Mouse (Mus musculus): ENCODE measurements at regions not wholly inside any gene's neighbourhood (a gene's known extent, or its start where the extent isn't known, plus 50 kb on each side); places are given as distances from the start of the nearest gene placed in this dataset.
A peak's percentile ranks its signal among the peaks of the same experiment; 100 is the strongest.

- peak; percentile 28 for DNase-seq (ENCODE audit: low spot score)
- TF ChIP-seq CTCF (IDR thresholded peaks at IDR 0.05), result no peak
- no peak for TF ChIP-seq EP300 (IDR thresholded peaks at IDR 0.05)
- Histone ChIP-seq H3K4me3 (ENCODE audit: low read depth, low read length) (no peak overlapping the region), H3K27ac (ENCODE audit: low read length) (peak overlapping the region; percentile 48; the same call in 1 of the 2 replicates), H3K4me2 (replicated peaks; ENCODE audit: low read depth, low read length) (no peak overlapping the region), H3K36me3 (ENCODE audit: insufficient read depth, low read length) (no peaks in the 10 kb centered on the region), H3K4me1 (ENCODE audit: insufficient read depth, low read depth, low read length) (no peaks in the 10 kb centered on the region), H3K9me3 (ENCODE audit: low read length) (no peaks in the 10 kb centered on the region), H3K9ac (replicated peaks; ENCODE audit: low read depth) (no peak overlapping the region), H3K27me3 (replicated peaks; ENCODE audit: insufficient read depth, low read length) (no peaks in the 10 kb centered on the region)
- 33% methylated on average over 5 of the region's 5 CpGs for WGBS
- ATAC-seq, result peak; percentile 40; the same call in 1 of the 2 replicates
Measured at GRCm38 (mm10) chr1:55807028-55807427, 401.3 kb downstream of the Plcl1 start.

DNA sequence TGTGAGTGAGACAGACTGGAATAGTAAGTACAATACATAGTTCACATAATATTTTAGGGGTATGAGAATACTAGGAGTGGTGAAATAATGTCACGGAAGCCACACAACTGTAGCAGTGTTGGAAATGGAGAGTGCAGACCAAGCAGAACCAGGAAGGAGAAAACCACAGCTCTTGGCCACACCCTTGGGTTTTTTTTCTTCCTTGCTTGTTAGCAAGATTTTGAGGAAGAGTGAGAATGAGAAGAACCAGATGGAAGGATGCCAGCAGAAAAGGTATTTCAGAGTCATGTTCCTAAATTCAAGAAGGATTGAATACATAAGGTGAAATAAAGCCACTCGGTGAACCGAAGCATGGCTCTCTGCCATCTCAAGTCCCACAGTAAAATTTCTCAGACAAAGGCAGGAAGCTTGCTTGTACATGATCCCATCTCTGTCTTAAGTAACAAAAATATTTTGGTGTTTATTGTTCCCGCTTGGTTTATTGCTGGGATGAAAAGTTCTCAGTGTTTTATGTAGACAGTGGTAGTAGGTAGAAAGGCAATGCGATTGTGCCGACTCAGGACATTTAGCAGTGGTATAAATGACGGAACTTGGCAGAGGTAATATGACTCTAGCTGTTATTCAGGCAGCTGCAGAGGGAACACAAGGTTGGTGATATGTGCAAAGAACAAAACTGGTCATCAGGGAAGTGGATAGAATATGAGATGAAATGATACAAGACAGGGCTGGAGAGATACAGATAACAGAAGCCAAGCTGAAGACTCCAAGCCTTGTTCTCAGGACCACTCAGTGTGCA is 403.2 kb downstream of the Plcl1 start:
- peak; percentile 57 for TF ChIP-seq EP300 (IDR thresholded peaks at IDR 0.05)
- no peak for TF ChIP-seq CTCF (IDR thresholded peaks at IDR 0.05)
- WGBS, result 59% methylated on average over 7 of the region's 7 CpGs
- H3K4me3 ChIP-seq (ENCODE audit: low read depth, low read length), result no peak overlapping the region
- no peaks in the 10 kb centered on the region for H3K9me3 ChIP-seq (ENCODE audit: low read length)
- no peak overlapping the region for H3K4me2 ChIP-seq (replicated peaks; ENCODE audit: low read depth, low read length)
- ATAC-seq (peak; percentile 52), DNase-seq (ENCODE audit: low spot score) (peak; percentile 53)
- no peak overlapping the region for H3K9ac ChIP-seq (replicated peaks; ENCODE audit: low read depth)
- no peaks in the 10 kb centered on the region for H3K36me3 ChIP-seq (ENCODE audit: insufficient read depth, low read length)
- no peaks in the 10 kb centered on the region for H3K4me1 ChIP-seq (ENCODE audit: insufficient read depth, low read depth, low read length)
- no peak overlapping the region for H3K27ac ChIP-seq (ENCODE audit: low read length)
- H3K27me3 ChIP-seq (replicated peaks; ENCODE audit: insufficient read depth, low read length), result no peaks in the 10 kb centered on the region

GRCm38 (mm10) chr1:55812486-55812885 is 406.8 kb downstream of the Plcl1 start:
- ATAC-seq (no peak), DNase-seq (ENCODE audit: low spot score) (no peak)
- H3K9me3 ChIP-seq (ENCODE audit: low read length), result no peaks in the 10 kb centered on the region
- no peaks in the 10 kb centered on the region for H3K4me1 ChIP-seq (ENCODE audit: insufficient read depth, low read depth, low read length)
- TF ChIP-seq EP300 (IDR thresholded peaks at IDR 0.05) (no peak), CTCF (IDR thresholded peaks at IDR 0.05) (no peak)
- H3K27me3 ChIP-seq (replicated peaks; ENCODE audit: insufficient read depth, low read length), result no peaks in the 10 kb centered on the region
- no peak overlapping the region for H3K27ac ChIP-seq (ENCODE audit: low read length)
- H3K4me2 ChIP-seq (replicated peaks; ENCODE audit: low read depth, low read length), result no peak overlapping the region
- H3K4me3 ChIP-seq (ENCODE audit: low read depth, low read length), result no peak overlapping the region
- WGBS, result 55% methylated on average over 1 of the region's 1 CpGs
- H3K36me3 ChIP-seq (ENCODE audit: insufficient read depth, low read length), result no peaks in the 10 kb centered on the region
- no peak overlapping the region for H3K9ac ChIP-seq (replicated peaks; ENCODE audit: low read depth)

- DNase-seq (ENCODE audit: low spot score), result no peak
- Histone ChIP-seq H3K4me3 (ENCODE audit: low read depth, low read length) (no peak overlapping the region), H3K27me3 (replicated peaks; ENCODE audit: insufficient read depth, low read length) (no peaks in the 10 kb centered on the region), H3K9ac (replicated peaks; ENCODE audit: low read depth) (no peak overlapping the region), H3K4me2 (replicated peaks; ENCODE audit: low read depth, low read length) (no peak overlapping the region), H3K9me3 (ENCODE audit: low read length) (no peaks in the 10 kb centered on the region), H3K36me3 (ENCODE audit: insufficient read depth, low read length) (no peaks in the 10 kb centered on the region), H3K27ac (ENCODE audit: low read length) (no peak overlapping the region), H3K4me1 (ENCODE audit: insufficient read depth, low read depth, low read length) (no peaks in the 10 kb centered on the region)
- WGBS, result 85% methylated on average over 3 of the region's 3 CpGs
- TF ChIP-seq EP300 (IDR thresholded peaks at IDR 0.05) (no peak), CTCF (IDR thresholded peaks at IDR 0.05) (no peak)
- ATAC-seq, result no peak
Measured at GRCm38 (mm10) chr1:55820866-55821500, 415.3 kb downstream of the Plcl1 start.

- Histone ChIP-seq H3K36me3 (ENCODE audit: insufficient read depth, low read length) (no peaks in the 10 kb centered on the region), H3K9ac (replicated peaks; ENCODE audit: low read depth) (no peak overlapping the region), H3K27ac (ENCODE audit: low read length) (no peak overlapping the region), H3K9me3 (ENCODE audit: low read length) (no peaks in the 10 kb centered on the region), H3K4me1 (ENCODE audit: insufficient read depth, low read depth, low read length) (no peaks in the 10 kb centered on the region), H3K4me2 (replicated peaks; ENCODE audit: low read depth, low read length) (no peak overlapping the region), H3K4me3 (ENCODE audit: low read depth, low read length) (no peak overlapping the region), H3K27me3 (replicated peaks; ENCODE audit: insufficient read depth, low read length) (no peaks in the 10 kb centered on the region)
- DNase-seq (ENCODE audit: low spot score) (no peak), ATAC-seq (no peak)
- WGBS, result 71% methylated on average over 4 of the region's 4 CpGs
- TF ChIP-seq CTCF (IDR thresholded peaks at IDR 0.05) (no peak), EP300 (IDR thresholded peaks at IDR 0.05) (no peak)
Measured at GRCm38 (mm10) chr1:55822599-55822998, 416.9 kb downstream of the Plcl1 start.

- Histone ChIP-seq H3K4me1 (ENCODE audit: insufficient read depth, low read depth, low read length) (no peaks in the 10 kb centered on the region), H3K27ac (ENCODE audit: low read length) (no peak overlapping the region)
- no peak for TF ChIP-seq CTCF (IDR thresholded peaks at IDR 0.05)
Measured at GRCm38 (mm10) chr1:55827191-55827590, 421.5 kb downstream of the Plcl1 start.

More at GRCm38 (mm10) chr1:55827191-55827590, 421.5 kb downstream of the Plcl1 start:
- Histone ChIP-seq H3K36me3 (ENCODE audit: insufficient read depth, low read length) (no peaks in the 10 kb centered on the region), H3K4me3 (ENCODE audit: low read depth, low read length) (no peak overlapping the region), H3K27me3 (replicated peaks; ENCODE audit: insufficient read depth, low read length) (no peaks in the 10 kb centered on the region), H3K4me2 (replicated peaks; ENCODE audit: low read depth, low read length) (no peak overlapping the region), H3K9ac (replicated peaks; ENCODE audit: low read depth) (no peak overlapping the region), H3K9me3 (ENCODE audit: low read length) (no peaks in the 10 kb centered on the region)
- no peak for ATAC-seq
- DNase-seq (ENCODE audit: low spot score), result no peak

Measured in lung, postnatal 0 days (tissue).